Mouse (Mus musculus) macrophage (primary cell): Measurements from ENCODE around the gene Mdk. TPM values are rescaled to one million over a fixed set of nuclear protein-coding genes. Genes with fewer than 3 reads are reported as not detected.

ENCODE experiments used
- H3K27ac ChIP-seq: fragments of 350-480 bp; formaldehyde crosslinking; 2 replicates; pipeline ENCODE4 v1.9.0; 2021
- H3K36me3 ChIP-seq: fragments of 350-480 bp; formaldehyde crosslinking; 2 replicates; pipeline ENCODE4 v1.9.0; 2021; ENCODE audit errors: inconsistent target
- H3K4me3 ChIP-seq: fragments of 350-480 bp; formaldehyde crosslinking; 2 replicates; pipeline ENCODE4 v1.9.0; 2021; ENCODE audit errors: inconsistent target
- H3K79me2 ChIP-seq: fragments of 350-480 bp; formaldehyde crosslinking; 2 replicates; pipeline ENCODE4 v1.9.0; 2021; ENCODE audit errors: inconsistent target
- WGBS: methylation state at CpG from one replicate; pipeline ENCODE4 v1.1.7; 2026; ENCODE audit warnings: inconsistent platforms; ENCODE audit not compliant: missing documents; 5-methylcytosine and 5-hydroxymethylcytosine counted together
- polyA plus RNA-seq: library from polyadenylated mRNA; stranded (reverse); fragments of 250-400 nt; gene quantifications from 3 replicates; pipeline ENCODE4 v1.2.4, GENCODE M21; 2018; ENCODE audit warnings: inconsistent platforms
- total RNA-seq, 78 experiments: library from RNA; depleted of rRNA; stranded (reverse); fragments of 250-400 nt; gene quantifications; 1 replicate in 9 of 78; 2 replicates in 24 of 78; 3 replicates in 43 of 78; 4 replicates in 2 of 78; pipeline ENCODE4 v1.2.4; 2018; ENCODE audit warnings: inconsistent platforms in 56 of 78

Gene Mdk
- total RNA-seq (2018; cell fraction: chromatin; rRNA removed): 10 to 100 TPM in 8 of 26 experiments, 1 to 10 TPM in 14, under 1 TPM in 2, not detected in 2; 0.82 to 28.2 (median 8.1) TPM
- 1 to 10 TPM in 6 of 26 experiments, under 1 TPM in 18, not detected in 2; 0.19 to 1.9 (median 0.79) TPM for total RNA-seq (2018; cell fraction: cytosol; rRNA removed)
- 10 to 100 TPM in 4 of 26 experiments, 1 to 10 TPM in 19, under 1 TPM in 1, not detected in 2; 0.92 to 18.5 (median 7.9) TPM for total RNA-seq (2018; cell fraction: nucleus; rRNA removed)
- polyA plus RNA-seq: 0.25 to 2.4 TPM (median 1.6 TPM) in 3 replicates

DNA sequence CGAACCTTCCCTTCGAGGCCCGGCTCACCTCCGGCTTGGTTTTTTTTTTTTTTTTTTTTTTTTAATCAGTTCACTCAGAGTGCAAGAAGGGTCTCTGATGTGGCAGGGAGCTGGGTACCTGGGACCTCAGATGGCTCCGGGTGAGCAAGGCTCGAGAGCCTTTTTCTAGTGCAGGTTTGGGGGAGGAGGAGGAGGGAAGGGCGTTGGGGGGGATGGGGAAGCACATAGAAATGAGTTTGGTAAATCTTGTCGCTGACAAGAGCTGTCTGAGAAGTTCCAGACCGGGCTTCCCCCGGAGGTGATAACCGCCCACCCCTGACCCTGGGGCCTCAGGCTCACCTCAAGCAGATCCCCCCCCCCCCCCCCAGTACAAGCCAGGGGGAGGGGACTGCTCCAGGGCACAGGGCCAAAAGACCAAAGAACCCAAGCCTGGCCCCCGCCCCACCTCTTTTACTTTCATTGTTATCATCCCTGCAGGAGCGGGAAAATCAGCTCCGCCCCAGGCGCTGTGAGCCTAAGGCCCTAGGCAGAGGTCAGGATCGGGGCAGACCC is at the start of gene Mdk:
Gene Mdk, minus strand, starts transcription at position 138 of the 552 bp plus-strand sequence.
- no peak within 1 kb of the TSS for H3K4me3 ChIP-seq
- H3K36me3 ChIP-seq: peaks cover 46% of the 10 kb centered on the region
- H3K27ac ChIP-seq: no peak within 1 kb of the TSS
- 42% methylated on average over 15 of the region's 16 CpGs for WGBS
- H3K79me2 ChIP-seq: no peaks in the 10 kb centered on the region

DNA sequence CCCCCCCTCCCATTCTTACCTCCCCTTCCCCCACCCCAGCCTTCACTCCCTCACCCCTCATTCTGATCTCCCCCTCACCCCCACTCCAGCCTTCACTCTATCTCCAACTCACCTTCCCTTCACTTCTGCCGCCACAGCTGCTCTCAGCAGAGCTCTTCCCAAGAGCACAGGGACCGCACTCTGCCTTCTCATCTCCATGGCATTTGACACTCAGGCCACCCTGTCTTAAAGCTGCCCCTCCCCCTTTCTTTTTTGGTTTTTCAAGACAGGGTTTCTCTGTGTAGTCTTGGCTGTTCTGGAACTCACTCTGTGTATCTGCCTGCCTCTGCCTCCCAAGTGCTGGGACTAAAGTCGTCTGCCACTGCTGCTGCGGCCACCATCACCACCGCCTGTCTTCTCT is 48.7 kb upstream of the Mdk start:
- 98% methylated on average over 5 of the region's 5 CpGs for WGBS
- no peak overlapping the region for H3K27ac ChIP-seq
- no peak overlapping the region for H3K4me3 ChIP-seq
- no peaks in the 10 kb centered on the region for H3K79me2 ChIP-seq
- no peaks in the 10 kb centered on the region for H3K36me3 ChIP-seq

DNA sequence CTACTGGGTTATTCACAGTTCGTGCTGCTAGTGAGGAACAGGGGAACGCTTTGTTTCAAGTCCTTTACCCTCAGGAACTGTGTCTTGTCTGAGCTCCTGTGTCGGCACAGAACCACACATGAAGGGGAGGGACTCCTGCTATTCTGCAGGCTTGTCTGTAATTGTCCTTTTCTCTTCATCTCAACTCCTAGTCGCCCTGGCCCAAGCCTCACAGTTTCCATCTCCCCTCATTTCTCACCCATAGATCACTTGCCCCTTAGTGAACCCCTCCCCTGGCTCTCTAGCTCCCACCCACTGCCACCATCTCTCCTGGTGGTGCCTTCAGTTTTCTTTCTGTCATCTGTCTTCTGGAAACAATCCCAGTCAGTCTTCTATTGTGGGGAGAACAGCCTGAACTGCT is 48.1 kb upstream of the Mdk start:
- no peak overlapping the region for H3K27ac ChIP-seq
- H3K79me2 ChIP-seq: no peaks in the 10 kb centered on the region
- no peak overlapping the region for H3K4me3 ChIP-seq
- H3K36me3 ChIP-seq: no peaks in the 10 kb centered on the region
- 85% methylated on average over 4 of the region's 4 CpGs for WGBS

DNA sequence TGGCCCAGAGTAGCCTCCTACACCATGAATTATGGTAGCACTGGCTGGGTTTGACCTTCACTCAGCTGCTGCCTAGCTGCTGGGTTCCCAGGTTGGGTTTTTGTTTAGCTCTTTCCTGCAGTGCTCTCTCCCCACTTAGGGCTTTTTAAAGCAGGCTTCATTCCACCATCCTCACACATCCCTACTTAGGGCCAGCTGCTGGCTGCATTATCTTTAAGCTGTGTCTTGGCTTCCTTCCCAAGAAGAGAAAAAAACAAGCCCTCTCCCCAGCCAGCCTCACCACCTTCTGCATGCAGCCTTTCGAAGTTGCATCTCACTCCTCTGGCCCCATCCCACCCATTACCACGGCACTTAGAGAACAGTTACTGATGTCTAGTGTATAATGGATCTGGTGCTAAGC is 46.5 kb upstream of the Mdk start:
- H3K36me3 ChIP-seq: no peaks in the 10 kb centered on the region
- no peak overlapping the region for H3K27ac ChIP-seq
- H3K79me2 ChIP-seq: no peaks in the 10 kb centered on the region
- no peak overlapping the region for H3K4me3 ChIP-seq
- WGBS: 41% methylated on average over 2 of the region's 2 CpGs

DNA sequence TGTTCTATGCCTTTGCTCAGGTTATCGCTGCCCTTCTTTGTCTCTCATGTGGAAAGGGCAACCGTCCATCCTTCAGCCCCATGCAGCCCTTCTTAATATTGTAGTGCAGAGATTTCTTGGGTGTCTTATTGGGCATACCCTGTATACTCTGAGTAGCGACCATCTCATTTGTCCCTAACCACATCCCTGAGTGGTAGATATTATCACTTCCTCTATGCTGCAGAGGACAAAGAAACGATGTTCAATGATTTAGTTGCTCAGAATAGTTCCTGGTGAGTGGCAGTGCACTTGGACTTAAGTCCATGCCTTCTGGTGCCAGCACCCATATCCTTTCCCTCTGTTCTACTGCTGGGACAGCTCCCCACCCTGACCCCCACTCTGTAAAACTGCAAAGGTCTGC is 45.9 kb upstream of the Mdk start:
- 34% methylated on average over 4 of the region's 4 CpGs for WGBS
- Histone ChIP-seq H3K36me3 (no peaks in the 10 kb centered on the region), H3K4me3 (no peak overlapping the region), H3K27ac (no peak overlapping the region), H3K79me2 (no peaks in the 10 kb centered on the region)

DNA sequence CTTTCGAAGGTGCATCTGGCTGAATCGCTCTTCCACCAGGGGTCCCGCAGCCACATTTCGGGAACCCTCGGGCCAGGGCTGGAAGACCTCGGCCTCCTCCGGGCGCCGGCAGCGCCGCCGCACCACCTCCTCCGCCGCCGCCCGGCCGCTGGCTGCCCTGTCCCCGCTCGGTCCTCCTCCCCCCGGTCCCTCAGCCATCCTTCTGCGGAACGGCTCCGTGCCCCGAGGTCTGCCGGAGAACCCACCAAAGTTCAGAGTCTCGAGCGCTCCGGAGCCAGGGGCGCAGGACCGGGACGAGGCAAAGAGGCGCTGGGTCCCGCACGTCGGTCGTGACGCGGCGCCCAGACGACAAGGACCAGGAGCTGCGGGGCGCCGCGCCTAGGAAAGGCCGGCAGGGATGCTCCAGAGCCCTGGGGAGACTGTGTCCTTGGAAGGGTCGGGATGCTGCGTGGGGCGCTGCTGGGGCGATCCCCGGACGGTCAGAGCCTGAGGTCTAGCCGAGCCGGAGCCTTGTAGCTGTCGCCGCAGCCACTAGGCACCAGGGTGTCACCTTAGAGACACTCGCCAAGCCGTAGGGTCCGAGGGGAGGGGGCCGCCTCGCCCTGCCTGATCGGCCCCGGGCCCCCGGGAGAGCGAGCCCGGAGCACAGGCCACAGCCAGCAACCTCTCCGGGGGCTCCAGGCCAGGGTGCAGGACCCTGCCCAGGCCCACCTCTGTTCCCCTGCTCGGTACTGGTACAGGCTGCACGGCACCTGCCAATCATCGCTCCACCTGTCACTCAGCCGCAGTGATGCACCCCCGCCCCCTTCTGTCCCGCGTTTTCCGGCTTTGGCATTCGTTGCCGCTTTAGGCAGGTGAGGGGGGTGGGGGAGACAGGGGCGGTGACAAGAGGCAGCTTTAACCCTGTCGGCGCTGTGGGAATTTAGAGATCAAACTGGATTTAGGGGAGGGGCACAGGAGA is 43.8 kb upstream of the Mdk start, which contains the start of gene Dgkz:
Gene Dgkz, minus strand, starts transcription at position 284 of the 961 bp plus-strand sequence.
- Histone ChIP-seq H3K27ac (no peak within 1 kb of the TSS), H3K4me3 (no peak within 1 kb of the TSS), H3K79me2 (no peaks in the 10 kb centered on the region), H3K36me3 (no peaks in the 10 kb centered on the region)
- WGBS: 10% methylated on average over 79 of the region's 79 CpGs

DNA sequence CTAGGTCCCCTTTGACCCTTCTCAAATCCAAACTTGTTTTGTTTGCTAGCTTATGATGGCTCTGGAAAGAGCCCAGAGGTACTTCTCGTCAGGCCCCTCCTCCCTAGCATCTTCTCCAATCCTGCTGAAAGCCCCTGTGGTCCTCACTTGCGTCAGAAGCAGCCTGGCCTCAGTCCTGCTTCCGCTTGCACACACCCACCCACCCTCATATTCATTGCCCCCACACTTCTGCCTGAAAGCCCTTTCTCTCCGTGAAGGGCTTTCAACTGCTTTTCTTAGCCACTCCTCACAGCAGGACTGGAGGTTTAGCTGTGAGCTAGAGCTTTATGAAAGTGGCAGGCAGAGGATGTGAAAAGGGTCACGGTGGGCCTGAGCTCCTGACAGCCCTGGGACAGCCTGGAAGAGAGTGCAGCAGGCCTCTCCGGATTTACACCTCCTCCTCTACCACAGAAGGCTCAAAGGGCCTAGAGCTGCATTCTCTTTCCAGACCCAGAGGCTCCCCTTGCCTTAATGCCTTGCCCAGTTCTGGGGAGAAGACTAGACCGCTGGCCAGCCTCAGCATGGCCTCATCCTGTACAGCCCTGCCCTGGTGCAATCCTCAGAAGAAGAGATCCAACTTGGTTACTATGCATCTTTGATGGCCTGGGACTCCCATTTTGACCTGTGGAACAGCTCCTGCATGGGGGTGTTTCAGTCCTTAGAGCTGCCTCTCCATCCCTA is 41.5 kb upstream of the Mdk start:
- Histone ChIP-seq H3K4me3 (no peak overlapping the region), H3K27ac (no peak overlapping the region), H3K36me3 (no peaks in the 10 kb centered on the region), H3K79me2 (no peaks in the 10 kb centered on the region)
- 94% methylated on average over 7 of the region's 7 CpGs for WGBS

DNA sequence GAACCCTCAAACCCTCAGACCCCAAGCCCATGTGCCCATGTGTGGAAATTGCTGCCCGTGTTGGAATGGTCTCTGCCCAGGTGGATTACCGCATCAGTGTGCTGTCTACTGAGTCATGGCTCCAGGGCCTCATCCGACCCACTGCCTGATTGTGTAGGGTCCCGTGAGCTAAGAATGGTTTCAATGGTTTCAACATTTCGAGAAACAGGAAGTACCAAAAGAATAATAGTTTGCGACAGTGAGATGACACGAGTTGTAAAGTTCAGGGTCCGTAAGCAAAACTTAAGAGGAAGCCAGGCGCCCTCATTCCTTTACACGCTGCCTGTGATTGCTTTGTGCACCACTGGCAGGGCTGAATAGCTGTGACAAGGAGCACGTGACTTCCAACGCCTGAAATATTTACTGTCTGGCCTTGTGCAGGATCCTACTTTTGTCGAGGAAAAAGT is 40.0 kb upstream of the Mdk start:
- H3K36me3 ChIP-seq: no peaks in the 10 kb centered on the region
- 0% methylated on average over 13 of the region's 13 CpGs for WGBS
- H3K4me3 ChIP-seq: no peak overlapping the region; the same call in 1 of the 2 replicates
- peak overlapping the region; percentile 96 for H3K27ac ChIP-seq
- no peaks in the 10 kb centered on the region for H3K79me2 ChIP-seq

DNA sequence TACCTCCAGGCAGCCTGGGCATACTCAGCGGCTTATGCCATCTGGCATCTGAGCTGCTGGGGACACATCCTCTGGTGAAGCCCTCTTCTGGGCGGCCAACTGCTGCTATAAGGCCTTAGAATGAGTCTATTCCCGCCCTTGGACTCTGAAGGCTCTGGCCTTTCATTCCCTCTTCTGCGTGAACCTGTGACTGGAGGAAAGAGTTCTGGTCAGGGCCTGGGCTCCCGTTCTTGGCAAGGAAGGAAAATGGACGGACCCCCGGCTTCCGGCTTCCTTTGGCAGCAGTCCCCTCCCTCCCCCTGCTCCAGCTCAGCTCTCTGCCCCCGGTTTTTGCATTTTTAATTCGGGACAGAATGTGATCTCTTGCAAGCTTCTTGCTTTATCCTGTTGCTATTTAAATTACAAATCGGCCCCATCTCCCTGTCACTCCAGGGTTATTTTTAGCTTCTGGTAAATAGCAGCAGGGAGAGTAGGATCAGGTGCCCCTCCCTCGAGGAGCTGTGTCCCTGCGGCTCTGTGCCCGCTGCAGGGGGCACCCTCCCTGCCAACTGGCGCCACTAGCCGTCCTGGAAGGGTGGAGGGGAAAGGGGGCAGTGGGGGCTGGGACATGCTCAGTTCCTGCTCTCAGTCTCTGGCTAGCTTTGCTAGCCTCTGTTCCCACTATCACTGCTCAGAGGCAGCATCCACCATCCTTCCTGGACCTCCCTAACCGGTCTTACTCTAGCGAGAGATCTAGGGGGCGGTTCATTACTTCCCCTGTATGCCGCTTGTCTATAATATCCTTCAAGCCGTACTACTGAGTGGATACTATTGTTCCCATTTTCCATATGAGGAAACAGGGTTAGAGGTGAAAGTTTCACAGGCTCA is 39.4 kb upstream of the Mdk start:
- WGBS: 22% methylated on average over 21 of the region's 21 CpGs
- no peak overlapping the region; the same call in 1 of the 2 replicates for H3K4me3 ChIP-seq
- peak overlapping the region; percentile 96 for H3K27ac ChIP-seq
- no peaks in the 10 kb centered on the region for H3K36me3 ChIP-seq
- H3K79me2 ChIP-seq: no peaks in the 10 kb centered on the region

DNA sequence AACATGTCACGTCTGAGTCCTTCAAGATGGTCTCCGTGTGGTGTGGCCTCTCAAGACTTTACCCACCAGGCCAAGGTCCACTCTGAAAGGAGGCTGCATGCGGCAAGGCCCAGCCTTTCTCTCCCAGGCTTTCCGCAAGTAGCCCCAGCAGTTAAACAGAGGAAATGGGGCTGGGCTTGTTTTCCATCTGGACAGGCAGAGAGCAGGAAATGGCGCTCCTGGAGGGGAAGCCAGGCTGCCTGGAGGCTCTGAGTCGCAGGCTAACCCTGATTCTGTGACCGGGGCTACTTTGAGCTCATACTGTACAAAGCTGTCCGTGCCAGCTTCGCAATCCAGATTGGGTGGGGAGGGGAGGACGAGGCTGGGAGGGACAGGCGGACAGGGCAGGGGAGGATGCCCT is 35.9 kb upstream of the Mdk start:
- H3K27ac ChIP-seq: peak overlapping the region; percentile 37

DNA sequence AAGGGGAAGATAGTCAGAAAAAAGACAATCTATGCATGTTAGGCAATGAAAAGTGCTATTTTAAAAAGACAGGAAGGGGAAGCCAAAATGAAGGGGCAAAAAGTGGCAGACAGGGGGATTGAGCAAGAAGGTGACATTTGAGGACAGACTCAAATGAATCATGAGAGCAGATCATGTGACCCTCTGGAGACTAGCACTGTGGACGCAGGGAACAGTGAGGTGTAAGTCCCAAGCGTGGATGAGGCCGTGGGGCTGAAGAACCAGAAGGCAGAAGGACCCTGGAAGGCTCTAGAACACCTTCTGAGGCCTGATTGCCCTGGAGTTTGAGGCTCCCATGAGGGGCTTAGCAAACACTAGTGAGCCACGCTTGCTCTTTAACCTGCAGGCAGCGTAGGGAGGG is 34.3 kb upstream of the Mdk start:
- H3K79me2 ChIP-seq: peaks cover 35% of the 10 kb centered on the region
- H3K4me3 ChIP-seq: no peak overlapping the region
- 32% methylated on average over 5 of the region's 5 CpGs for WGBS
- H3K36me3 ChIP-seq: no peaks in the 10 kb centered on the region
- peak overlapping the region; percentile 100 for H3K27ac ChIP-seq

More for the DNA sequence above, 35.9 kb upstream of the Mdk start:
- Histone ChIP-seq H3K4me3 (no peak overlapping the region), H3K36me3 (no peaks in the 10 kb centered on the region), H3K79me2 (peaks cover 19% of the 10 kb centered on the region)
- 70% methylated on average over 11 of the region's 11 CpGs for WGBS

DNA sequence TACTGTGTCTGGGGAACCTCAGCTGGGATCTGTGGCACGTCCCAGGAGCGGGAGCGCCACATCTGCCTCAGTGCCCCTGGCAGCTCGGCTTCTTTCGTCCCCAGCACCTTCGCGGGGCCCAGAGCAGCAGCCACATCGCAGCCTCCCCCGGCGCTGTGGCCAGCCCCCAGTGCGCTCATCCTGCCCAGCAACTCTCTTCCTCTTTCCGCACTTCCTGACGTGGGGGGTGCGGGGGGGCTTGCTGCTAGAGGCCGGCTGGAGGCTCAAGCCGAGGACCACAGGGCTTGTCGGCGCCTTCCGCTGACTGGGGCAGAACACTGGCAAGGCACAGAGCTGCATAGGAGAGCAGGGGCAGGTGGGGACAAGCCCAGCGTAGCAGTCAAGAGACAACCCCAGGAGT is 33.3 kb upstream of the Mdk start:
- 0% methylated on average over 20 of the region's 20 CpGs for WGBS
- peak overlapping the region; percentile 100 for H3K27ac ChIP-seq
- H3K4me3 ChIP-seq: peak overlapping the region; percentile 74

DNA sequence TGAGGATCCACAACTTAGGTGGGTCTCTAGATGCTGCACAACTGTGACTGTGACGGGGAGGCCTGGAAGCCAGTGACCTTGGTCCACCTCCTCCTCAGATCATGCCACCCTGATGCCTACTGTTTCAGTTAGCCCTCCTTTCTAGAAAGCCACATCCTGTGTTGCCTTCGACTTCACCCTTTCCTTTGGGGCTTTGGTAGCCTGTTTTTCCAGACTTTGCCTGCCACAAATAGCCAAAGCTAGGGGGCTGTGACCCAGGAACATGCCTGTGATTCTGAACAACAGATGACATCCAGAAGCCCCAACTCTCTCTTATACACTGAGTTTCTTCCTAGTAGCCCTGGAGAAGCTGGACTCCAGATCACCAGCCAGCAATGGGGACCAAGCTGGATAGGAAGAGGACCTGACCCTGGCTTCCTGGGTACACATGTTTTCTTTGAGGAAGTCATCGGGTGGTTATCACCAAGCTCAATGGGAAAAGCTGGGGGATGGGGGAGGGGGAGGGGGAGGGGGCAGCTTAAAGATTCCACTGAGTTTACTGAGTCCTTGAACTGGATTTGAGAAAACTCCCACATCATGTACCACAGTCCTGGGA is 32.6 kb upstream of the Mdk start:
- H3K4me3 ChIP-seq: peak overlapping the region; percentile 74
- peak overlapping the region; percentile 100 for H3K27ac ChIP-seq
- H3K79me2 ChIP-seq: peaks cover 52% of the 10 kb centered on the region
- WGBS: 7% methylated on average over 3 of the region's 3 CpGs
- no peaks in the 10 kb centered on the region for H3K36me3 ChIP-seq

More for the DNA sequence above, 33.3 kb upstream of the Mdk start:
- Histone ChIP-seq H3K36me3 (no peaks in the 10 kb centered on the region), H3K79me2 (peaks cover 45% of the 10 kb centered on the region)
